Mouse (Mus musculus) forebrain, embryonic 16.5 days (tissue): ENCODE results near the gene Bckdhb. TPM values are rescaled to one million over a fixed set of nuclear protein-coding genes. Genes with fewer than 3 reads are reported as not detected.
"Not testable (repeated sequence)": the region's sequence is repeated elsewhere in the genome, so short reads cannot be mapped to it uniquely, and the experiment has no call there.

ENCODE experiments used
- ATAC-seq: fragments of 200-750 bp; cut with Nextera tagmentation; 2 replicates; pipeline ENCODE4 v1.8.0; 2017; ENCODE audit warnings: mild to moderate bottlenecking, moderate library complexity
- H3K27ac ChIP-seq: fragments of 300-500 bp; sonication (generic); 2 replicates; pipeline ENCODE4 v1.5.1; 2014; ENCODE audit warnings: low read length, control low read depth
- H3K27me3 ChIP-seq: fragments of 300-500 bp; sonication (generic); replicated peaks from 2 replicates; pipeline ENCODE4 v1.6.1; 2014; ENCODE audit warnings: low read length; ENCODE audit not compliant: control insufficient read depth, insufficient read depth
- H3K36me3 ChIP-seq: fragments of 300-500 bp; sonication (generic); 2 replicates; pipeline ENCODE4 v1.6.1; 2014; ENCODE audit not compliant: control insufficient read depth, insufficient read depth
- H3K4me1 ChIP-seq: fragments of 300-500 bp; sonication (generic); replicated peaks from 2 replicates; pipeline ENCODE4 v1.6.1; 2014; ENCODE audit warnings: low read length; ENCODE audit not compliant: control insufficient read depth, insufficient read depth
- H3K4me2 ChIP-seq: fragments of 300-500 bp; sonication (generic); 2 replicates; pipeline ENCODE4 v1.6.1; 2014; ENCODE audit warnings: mild to moderate bottlenecking, low read length, control low read depth
- H3K4me3 ChIP-seq: fragments of 300-500 bp; sonication (generic); replicated peaks from 2 replicates; pipeline ENCODE4 v1.5.1; 2014; ENCODE audit warnings: mild to moderate bottlenecking, low read length, control low read depth
- H3K9ac ChIP-seq: fragments of 300-500 bp; sonication (generic); replicated peaks from 2 replicates; pipeline ENCODE4 v1.6.1; 2014; ENCODE audit warnings: low read depth, low read length, control low read depth
- H3K9me3 ChIP-seq: fragments of 300-500 bp; sonication (generic); 2 replicates; pipeline ENCODE4 v1.6.1; 2016; ENCODE audit warnings: low read length; ENCODE audit not compliant: control insufficient read depth
- WGBS: fragments of 180-500 bp; shearing (Covaris S2); extraction: QIAGEN DNeasy Blood & Tissue Kit; methylation state at CpG from one replicate; pipeline ENCODE4 v1.1.7; 2014; 5-methylcytosine and 5-hydroxymethylcytosine counted together
- polyA plus RNA-seq: library from polyadenylated mRNA; unstranded; fragments of >200 nt; fragmentation: Nextera tagmentation; extraction: Ambion mirVana; gene quantifications from 2 replicates; pipeline ENCODE4 v1.2.1, GENCODE M21; 2015

Gene Bckdhb
- polyA plus RNA-seq, 1 experiment from 2014 or later: 35.8 TPM

- H3K4me1 ChIP-seq: no peaks in the 10 kb centered on the region
- H3K9ac ChIP-seq: no peak overlapping the region
- H3K36me3 ChIP-seq: no peaks in the 10 kb centered on the region
- ATAC-seq: no peak
- no peaks in the 10 kb centered on the region for H3K27me3 ChIP-seq
- no peak overlapping the region for H3K4me2 ChIP-seq
- no peaks in the 10 kb centered on the region for H3K9me3 ChIP-seq
- no peak overlapping the region for H3K4me3 ChIP-seq
- H3K27ac ChIP-seq: no peak overlapping the region
- 89% methylated on average over 2 of the region's 2 CpGs for WGBS
These were observed 15.1 kb upstream of the Bckdhb start for GRCm38 (mm10) chr9:83909836-83910235.

GRCm38 (mm10) chr9:83910926-83911325 lies 14.0 kb upstream of the Bckdhb start:
- Histone ChIP-seq H3K27me3 (no peaks in the 10 kb centered on the region), H3K9ac (no peak overlapping the region), H3K4me3 (no peak overlapping the region), H3K36me3 (no peaks in the 10 kb centered on the region), H3K9me3 (no peaks in the 10 kb centered on the region), H3K4me2 (no peak overlapping the region), H3K4me1 (no peaks in the 10 kb centered on the region), H3K27ac (no peak overlapping the region)
- ATAC-seq: no peak
- 84% methylated on average over 2 of the region's 2 CpGs for WGBS

DNA sequence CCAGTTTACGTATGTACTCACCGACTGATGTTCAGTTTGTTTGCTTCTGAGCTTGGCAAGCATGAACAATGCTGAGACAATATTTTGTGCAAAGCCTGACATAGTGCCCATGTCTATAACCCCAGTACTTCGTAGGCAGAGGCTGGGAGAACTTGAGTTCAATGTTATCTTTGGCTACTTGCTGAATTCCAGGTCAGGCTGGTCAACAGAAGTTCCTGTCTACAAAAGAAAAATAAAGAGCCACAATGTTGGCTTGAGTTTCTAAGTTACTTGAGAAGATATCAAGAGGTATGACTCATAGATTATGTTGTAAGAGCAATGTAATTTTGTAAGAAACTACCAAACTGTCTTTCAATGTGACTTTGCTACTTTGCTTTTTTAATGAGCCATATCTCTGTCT lies 2.9 kb upstream of the Bckdhb start:
- Histone ChIP-seq H3K36me3 (no peaks in the 10 kb centered on the region), H3K4me2 (no peak overlapping the region), H3K27me3 (no peaks in the 10 kb centered on the region), H3K4me1 (peaks cover 5% of the 10 kb centered on the region), H3K27ac (no peak overlapping the region), H3K9ac (no peak overlapping the region), H3K9me3 (no peaks in the 10 kb centered on the region), H3K4me3 (no peak overlapping the region)
- WGBS: 87% methylated on average over 3 of the region's 3 CpGs
- ATAC-seq: no peak

- H3K27me3 ChIP-seq: no peaks in the 10 kb centered on the region
- peaks cover 5% of the 10 kb centered on the region for H3K4me1 ChIP-seq
- H3K4me3 ChIP-seq: peak overlapping the region; percentile 74
- no peaks in the 10 kb centered on the region for H3K36me3 ChIP-seq
- H3K9ac ChIP-seq: peak overlapping the region; percentile 79
- H3K4me2 ChIP-seq: peak overlapping the region; percentile 58
- no peak for ATAC-seq
- 87% methylated on average over 5 of the region's 5 CpGs for WGBS
- H3K9me3 ChIP-seq: no peaks in the 10 kb centered on the region
- no peak overlapping the region for H3K27ac ChIP-seq
These were observed 589 bp upstream of the Bckdhb start for GRCm38 (mm10) chr9:83924356-83924755.

DNA sequence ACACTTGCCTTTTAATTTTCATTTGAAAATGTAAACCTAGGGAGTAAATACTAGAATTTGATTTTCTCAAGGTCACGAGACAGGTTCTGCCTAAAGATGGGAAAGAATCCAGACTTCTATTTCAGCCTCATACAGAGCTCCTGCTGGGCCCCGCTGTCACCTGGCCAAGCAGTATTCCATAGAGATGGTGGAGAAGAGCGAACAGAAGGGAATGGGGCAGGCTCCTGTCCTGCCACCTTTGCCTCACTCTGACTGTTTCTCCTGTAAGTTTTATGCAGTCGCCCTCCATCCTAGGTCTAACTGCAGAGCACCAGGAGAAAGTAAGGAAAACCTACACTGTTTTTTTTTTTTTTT lies 720 bp downstream of the Bckdhb start:
- H3K9me3 ChIP-seq: no peaks in the 10 kb centered on the region
- peak overlapping the region; percentile 58 for H3K4me2 ChIP-seq
- H3K27me3 ChIP-seq: no peaks in the 10 kb centered on the region
- peaks cover 5% of the 10 kb centered on the region for H3K4me1 ChIP-seq
- no peak overlapping the region for H3K27ac ChIP-seq
- H3K36me3 ChIP-seq: no peaks in the 10 kb centered on the region
- WGBS: 54% methylated on average over 4 of the region's 4 CpGs
- ATAC-seq: no peak
- peak overlapping the region; percentile 74 for H3K4me3 ChIP-seq
- H3K9ac ChIP-seq: no peak overlapping the region

DNA sequence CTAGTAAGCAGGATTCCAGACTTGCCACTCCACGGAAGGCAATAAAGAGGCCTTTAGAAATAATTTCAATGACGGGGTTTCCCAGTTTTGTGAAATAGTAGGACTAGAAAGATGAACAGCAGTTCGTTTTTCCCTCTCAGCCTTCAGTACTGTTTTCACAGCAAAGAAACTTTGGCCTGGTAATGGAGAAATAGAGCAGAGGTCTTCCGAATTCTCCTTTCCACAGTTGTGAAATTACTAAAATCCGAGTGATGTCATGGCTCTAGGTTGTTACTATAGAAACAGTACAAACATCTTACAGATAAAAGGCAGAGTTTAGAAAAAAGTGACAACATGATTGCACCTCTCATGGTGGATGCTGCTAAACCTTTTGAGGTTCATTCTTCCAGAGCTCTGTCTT lies 1.4 kb downstream of the Bckdhb start:
- no peaks in the 10 kb centered on the region for H3K9me3 ChIP-seq
- 77% methylated on average over 5 of the region's 5 CpGs for WGBS
- no peak overlapping the region for H3K9ac ChIP-seq
- H3K36me3 ChIP-seq: no peaks in the 10 kb centered on the region
- no peaks in the 10 kb centered on the region for H3K27me3 ChIP-seq
- no peak overlapping the region for H3K4me2 ChIP-seq
- H3K4me3 ChIP-seq: no peak overlapping the region
- ATAC-seq: no peak
- H3K4me1 ChIP-seq: peaks cover 5% of the 10 kb centered on the region
- no peak overlapping the region for H3K27ac ChIP-seq

DNA sequence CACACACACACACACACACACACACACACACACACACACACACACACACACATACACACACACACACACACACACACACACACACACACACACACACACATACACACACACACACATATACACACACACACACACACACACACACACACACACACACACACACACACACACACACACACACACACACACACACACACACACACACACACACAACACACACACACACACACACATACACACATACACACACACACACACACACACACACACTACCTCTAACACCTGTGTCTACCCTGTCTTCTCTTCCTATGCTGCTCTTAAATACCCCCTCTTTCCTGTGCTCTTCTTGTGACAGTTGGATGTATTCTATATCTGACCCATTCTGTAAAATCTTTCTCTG lies 14.6 kb downstream of the Bckdhb start:
- H3K4me2 ChIP-seq, H3K4me3 ChIP-seq: not testable (repeated sequence)

GRCm38 (mm10) chr9:83940016-83940415 lies 15.1 kb downstream of the Bckdhb start:
- no peaks in the 10 kb centered on the region for H3K36me3 ChIP-seq
- H3K4me2 ChIP-seq: no peak overlapping the region
- H3K4me3 ChIP-seq: no peak overlapping the region
- ATAC-seq: no peak
- 96% methylated on average over 3 of the region's 3 CpGs for WGBS
- no peaks in the 10 kb centered on the region for H3K9me3 ChIP-seq
- no peaks in the 10 kb centered on the region for H3K27me3 ChIP-seq
- no peak overlapping the region for H3K9ac ChIP-seq
- H3K4me1 ChIP-seq: no peaks in the 10 kb centered on the region
- H3K27ac ChIP-seq: no peak overlapping the region

More for the DNA sequence above, 14.6 kb downstream of the Bckdhb start:
- H3K27me3 ChIP-seq, H3K4me1 ChIP-seq, ATAC-seq, H3K36me3 ChIP-seq, H3K9ac ChIP-seq, H3K9me3 ChIP-seq, H3K27ac ChIP-seq: not testable (repeated sequence)

GRCm38 (mm10) chr9:83940537-83941363 lies 15.8 kb downstream of the Bckdhb start:
- ATAC-seq: no peak
- Histone ChIP-seq H3K36me3 (no peaks in the 10 kb centered on the region), H3K4me2 (no peak overlapping the region), H3K9me3 (no peaks in the 10 kb centered on the region), H3K4me1 (no peaks in the 10 kb centered on the region), H3K27ac (no peak overlapping the region), H3K27me3 (no peaks in the 10 kb centered on the region), H3K9ac (no peak overlapping the region), H3K4me3 (no peak overlapping the region)
- WGBS: 78% methylated on average over 9 of the region's 9 CpGs

DNA sequence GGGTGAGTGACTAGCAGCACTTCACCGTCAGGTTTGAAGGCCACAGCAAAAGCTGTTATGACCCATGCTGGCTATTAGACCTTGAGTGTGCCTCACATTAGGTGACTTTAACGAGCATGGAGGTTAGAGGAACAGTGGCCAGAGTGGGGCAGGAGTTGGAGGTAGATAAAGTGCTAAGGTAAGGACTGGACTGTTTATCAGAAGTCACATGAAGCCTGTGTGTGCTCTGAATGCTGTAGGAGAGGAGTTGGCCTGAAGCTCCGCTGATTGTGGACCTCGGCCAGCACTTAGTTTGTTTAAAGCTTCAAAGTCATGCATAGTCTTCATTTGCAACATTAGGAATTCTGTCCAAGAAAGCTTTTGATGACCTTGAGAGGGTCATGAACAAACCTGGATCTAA lies 26.4 kb downstream of the Bckdhb start:
- no peak for ATAC-seq
- Histone ChIP-seq H3K4me2 (no peak overlapping the region), H3K4me3 (no peak overlapping the region), H3K9ac (no peak overlapping the region), H3K27me3 (no peaks in the 10 kb centered on the region), H3K27ac (no peak overlapping the region), H3K4me1 (no peaks in the 10 kb centered on the region), H3K9me3 (no peaks in the 10 kb centered on the region), H3K36me3 (no peaks in the 10 kb centered on the region)
- WGBS: 87% methylated on average over 4 of the region's 4 CpGs
